Mouse (Mus musculus): ENCODE results near the gene St5.

St5 gene

DNA sequence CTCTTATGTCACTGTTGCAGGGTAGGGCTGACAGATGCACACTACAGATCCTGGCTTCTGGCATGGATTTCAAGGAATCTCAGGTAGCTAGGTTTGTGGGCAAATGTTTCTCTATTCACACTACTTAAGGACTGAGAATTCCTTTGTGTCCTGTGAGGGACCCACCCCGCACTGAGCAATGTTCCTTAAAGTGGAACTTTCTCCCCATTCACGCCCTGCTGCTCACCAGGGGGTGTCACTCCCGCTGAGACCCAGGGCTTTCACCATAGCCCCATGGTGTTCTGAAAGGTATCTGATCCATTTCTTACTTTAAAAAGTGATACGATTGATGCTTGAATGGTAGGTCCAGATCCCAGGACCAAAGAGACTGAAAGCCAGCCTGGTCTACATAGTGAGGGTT, 684 bp downstream of the St5 start:
- no peak for DNase-seq (ENCODE audit: inconsistent age in 2 of 2, low spot score in 1 of 2)

DNA sequence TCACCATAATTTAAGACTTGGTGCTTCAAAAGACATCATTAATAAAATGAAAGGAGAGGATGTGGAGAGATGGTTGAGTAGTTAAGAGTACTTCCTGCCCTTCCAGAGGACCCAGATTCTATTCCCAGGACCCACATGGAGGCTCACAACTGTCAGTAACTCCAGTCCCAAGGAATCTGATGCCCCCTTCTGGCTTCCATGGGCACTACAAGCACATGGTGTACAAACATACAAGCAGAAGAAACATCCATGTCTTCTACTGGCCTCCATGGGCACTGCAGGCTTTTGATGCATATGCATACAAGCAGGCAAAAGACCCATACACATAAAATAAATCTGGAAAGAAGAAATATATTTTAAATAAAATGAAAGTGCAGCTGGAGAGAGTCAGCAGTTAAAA, 3.2 kb downstream of the St5 start:
- peak in 1 of 2 experiments; percentile 23 for DNase-seq (ENCODE audit: inconsistent age in 2 of 2, low spot score in 1 of 2)

DNA sequence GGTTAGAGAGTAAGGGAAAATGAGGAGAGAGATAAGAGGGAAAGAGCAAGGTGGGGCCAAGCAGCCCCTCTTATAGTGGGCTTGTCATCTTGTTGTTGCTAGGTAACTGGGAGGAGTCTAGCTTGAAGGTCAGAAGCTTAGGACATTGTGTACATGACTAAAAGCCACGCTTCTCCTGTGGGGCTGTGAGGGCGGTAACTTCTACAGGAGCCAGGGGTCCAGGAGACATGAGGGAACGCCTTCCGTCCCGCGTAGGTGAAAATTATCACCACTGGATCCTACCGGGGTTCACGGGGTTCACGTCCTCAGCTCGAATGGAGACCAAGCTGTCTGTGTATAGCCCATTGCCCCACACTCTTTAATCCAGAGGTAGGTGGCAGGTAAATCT, 8.1 kb downstream of the St5 start:
- DNase-seq (ENCODE audit: inconsistent age in 2 of 2, low spot score in 1 of 2) = no peak

DNA sequence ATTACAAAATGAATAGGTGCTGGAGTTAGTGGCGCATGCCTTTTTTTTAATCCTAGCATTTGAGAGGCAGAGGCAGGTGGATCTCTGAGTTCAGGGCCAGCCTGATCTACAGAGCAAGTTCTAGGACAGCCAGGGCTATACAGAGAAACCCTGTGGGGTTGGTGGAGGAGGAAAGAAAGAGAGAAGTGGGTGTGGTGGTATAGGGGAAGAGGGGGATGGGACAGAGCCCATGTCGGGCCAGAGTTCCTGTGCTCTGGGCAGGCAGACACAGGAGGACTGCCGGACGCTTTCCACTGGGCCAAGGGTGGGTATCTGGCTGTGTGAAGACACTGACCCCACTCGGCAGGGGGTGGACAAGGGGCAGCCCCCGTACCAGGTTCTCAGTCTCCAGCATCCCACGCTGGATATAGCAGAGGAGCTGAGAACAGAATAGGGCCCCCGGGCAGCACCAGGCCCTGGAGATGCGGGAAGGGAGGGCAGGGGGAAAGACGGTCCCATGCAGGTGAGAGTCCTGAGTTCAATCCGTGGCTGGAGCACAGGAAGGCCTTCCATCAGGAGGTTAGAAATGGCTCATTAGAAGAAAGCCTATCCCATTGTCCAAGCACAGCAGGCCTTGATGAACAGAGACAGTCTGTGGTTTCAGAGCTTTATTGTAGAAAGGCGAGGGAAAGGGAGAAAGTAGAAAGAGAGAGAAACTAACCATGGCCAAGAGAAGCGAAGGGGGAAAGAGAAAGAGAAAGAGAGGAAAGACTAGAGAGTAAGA, 8.6 kb downstream of the St5 start:
- no peak for DNase-seq (ENCODE audit: inconsistent age in 2 of 2, low spot score in 1 of 2)

DNA sequence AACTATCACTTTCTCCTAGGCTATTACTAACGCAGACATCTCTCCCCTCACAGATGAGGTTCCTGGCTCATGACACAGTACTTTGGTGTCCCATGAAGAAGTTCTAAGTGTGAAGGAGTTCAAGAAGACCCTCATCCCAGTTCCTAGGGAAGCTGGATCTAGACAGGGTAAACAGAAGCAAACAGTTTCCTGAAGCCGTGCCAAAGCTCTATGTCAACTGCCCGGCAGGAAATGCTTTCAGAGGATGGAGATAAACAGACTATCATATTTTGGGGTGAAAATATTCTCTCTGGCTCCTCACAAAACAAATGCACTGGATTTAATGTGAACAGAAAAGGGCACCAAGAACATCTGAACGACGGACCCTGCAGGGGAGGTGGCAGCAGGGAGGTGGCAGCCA, 12.4 kb downstream of the St5 start:
- DNase-seq (ENCODE audit: inconsistent age in 2 of 2, low spot score in 1 of 2) = no peak

DNA sequence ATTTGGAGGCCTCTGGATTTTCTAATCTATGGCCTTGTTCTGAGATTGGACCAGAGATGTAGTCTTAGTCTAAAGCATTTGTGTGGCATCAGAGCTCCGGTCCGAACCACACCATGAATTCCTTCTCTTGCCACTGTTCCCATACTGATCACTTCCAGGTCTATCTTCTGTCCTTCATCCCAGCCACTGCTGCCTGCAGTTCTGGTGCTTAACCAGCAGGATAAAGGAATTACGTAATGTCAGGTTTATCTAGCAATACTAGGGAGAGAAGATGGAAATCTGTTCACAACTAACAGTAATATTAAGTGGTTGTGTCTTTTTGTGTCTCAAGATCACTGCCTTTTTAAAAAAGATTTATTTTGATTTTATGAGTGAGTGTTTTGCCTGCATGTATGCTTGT, 13.3 kb downstream of the St5 start:
- no peak for DNase-seq (ENCODE audit: inconsistent age in 2 of 2, low spot score in 1 of 2)

DNA sequence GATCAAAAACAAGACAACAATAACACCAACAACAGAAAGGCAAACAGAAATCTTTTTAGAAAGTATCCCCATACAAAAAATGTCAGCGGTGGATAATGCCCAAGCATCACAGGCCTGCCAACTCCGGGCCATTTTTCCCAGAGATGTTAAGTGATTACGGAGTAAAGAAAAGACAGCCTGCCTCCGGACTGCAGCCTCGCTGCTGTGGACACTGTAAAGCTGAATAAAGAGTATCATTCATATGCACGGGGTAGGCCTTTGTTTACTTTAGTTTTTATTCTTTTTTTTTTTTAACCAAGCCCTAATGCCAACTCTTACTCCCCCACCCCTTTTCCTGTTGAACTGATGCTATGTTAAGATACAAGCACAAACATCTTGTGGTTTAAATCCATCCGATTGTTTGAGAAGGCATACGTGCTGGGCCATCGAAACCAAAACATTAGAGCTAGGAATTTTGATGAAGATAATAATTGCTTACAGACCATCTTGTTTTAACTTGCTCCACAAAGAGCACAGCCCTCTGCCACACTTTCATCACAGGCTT, 16.7 kb downstream of the St5 start:
- no peak for DNase-seq (ENCODE audit: inconsistent age in 2 of 2, low spot score in 1 of 2)

DNA sequence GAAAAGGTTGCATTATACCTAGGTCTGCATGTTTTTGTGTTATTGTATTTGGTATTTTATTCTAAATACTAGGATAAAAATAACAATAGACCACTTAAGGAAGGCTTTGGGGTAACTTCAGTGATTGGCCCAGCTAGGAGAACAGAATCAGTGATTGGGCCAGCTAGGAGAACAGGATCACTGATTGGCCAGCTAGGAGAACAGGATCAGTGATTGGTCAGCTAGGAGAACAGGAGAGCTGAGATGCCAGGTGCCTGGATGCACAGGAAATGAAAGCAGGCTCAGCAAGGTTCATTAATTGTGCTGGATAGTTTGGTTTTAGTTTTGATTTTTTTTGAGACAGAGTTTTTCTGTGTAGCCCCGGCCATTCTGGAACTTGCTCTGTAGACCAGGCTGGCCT, 22.5 kb downstream of the St5 start:
- no peak for DNase-seq (ENCODE audit: inconsistent age in 2 of 2, low spot score in 1 of 2)

DNA sequence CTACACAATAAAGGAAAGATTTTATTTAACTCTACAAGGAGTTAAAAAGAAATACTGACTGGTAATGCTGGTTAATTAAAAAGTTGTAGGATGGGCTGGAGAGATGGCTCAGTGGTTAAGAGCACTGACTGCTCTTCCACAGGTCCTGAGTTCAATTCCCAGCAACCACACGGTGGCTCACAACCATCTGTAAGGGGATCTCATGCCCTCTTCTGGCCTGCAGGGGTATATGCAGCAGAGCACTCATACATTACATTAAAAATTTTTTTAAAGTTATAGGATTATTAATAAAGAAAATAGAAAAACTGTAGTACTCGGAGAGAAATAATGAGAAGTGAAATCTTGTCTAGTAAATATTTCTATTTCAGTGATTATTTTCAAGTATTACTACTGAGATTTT, 23.1 kb downstream of the St5 start:
- no peak for DNase-seq (ENCODE audit: inconsistent age in 2 of 2, low spot score in 1 of 2)

DNA sequence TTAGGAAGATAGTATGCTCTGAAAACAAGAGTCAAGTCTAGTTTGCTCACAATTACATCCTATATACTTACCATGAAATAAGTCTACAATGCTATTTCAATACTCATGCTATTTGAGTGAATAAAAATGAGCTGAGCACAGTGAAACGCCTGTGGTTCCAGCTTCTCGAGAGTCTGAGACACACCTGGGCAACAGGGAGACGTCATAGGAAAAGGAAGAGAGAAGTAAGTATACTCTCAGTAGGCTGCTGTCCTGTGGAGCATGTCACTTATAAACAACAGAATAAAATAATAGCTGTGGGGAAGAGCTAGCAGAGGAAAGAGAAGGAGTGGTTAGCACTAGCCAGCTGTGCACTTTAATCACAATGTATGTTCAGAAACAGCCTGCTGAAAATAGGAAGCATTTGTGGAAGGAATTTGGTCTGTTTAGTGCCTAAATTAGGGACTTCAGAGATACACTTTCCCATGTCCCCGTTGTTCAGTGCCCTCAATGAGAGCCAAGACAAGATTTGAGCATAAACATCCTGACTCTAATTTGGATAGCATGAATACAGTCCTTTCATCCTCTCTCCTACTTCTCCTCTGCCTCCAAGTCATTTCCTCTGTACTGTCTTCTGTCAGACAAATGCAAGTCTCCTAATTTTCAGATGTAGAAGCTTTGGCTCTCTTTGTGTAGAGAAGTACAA, 28.3 kb downstream of the St5 start:
- DNase-seq (ENCODE audit: inconsistent age in 2 of 2, low spot score in 1 of 2) = no peak

DNA sequence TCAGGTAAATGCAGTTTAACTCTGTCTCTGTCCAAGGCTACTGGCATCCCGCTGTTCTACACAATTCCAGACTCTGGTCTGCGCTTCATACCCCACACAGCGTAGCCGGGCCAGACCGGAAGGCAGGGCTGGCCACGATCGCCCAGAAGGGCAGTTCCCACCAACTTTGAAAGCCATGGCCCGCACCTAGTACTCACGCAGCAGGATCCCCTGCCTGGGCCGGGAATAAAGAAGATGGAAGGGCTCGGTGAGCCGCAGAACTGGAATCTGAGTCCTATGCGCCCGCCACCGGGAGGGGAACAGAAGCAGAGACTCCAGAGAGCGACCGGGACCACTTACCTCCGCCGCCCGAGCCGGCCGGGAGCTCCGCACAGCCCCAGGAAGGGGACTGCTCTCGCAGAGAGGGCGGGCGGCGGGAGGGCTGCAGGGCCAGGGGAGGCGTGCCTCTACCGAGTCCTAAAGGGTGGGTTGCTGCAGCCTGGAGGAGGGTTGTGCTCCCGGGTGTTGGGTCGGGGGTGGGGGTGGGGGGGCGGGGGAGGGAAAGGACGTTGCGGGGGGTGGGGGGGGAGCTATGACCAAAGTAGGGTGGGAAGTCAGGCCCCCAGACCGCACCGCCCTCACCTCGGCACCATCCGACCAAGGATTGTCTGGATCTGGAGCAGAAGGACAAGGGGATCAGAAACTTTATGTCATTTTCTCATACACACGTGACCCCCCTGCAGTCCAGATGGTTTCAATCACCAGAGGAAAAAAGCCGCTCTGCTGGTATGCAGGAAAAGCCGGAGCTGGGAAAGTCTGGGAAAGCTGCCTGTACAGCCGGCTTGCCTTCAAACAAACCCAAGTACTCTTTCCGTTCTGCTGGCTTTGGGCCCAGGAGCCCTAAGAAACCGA, 31.6 kb downstream of the St5 start:
- peak; percentile 69 to 87 for DNase-seq (ENCODE audit: inconsistent age in 2 of 2, low spot score in 1 of 2)

DNA sequence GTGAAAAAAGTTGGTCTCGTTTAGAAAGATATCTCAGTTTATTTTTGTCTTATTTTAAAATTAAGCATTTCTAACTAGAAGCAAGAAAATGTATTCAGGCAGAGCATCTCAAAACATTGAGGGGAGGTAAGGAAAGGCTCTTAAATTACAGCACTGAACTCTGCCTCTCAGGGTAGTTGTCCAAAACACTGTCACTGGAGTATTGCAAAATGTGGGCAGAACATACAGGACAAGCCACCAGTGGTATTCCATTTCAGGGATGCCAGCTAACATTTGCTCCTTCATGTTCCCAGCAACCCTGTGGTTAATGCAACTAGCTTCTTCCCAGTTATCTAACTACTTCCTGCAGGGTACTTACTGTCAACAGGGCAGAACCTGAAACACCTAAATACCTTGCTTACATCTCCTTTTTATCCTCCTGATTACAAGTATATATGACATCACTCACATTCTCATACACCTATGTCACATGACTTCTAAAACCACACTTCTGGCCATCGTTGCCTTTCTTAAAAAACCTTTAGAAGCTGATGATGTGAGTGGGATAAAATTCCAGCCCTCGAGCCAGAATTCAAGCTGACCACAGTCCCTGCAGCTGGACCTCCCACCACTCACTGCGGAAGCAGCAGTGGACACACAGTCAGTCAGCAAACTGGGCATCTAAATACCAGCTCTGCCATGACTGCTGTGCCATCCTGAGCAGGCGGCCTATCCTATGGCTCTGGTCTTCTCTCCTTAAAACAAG, 33.8 kb downstream of the St5 start:
- DNase-seq (ENCODE audit: inconsistent age in 2 of 2, low spot score in 1 of 2) = no peak

DNA sequence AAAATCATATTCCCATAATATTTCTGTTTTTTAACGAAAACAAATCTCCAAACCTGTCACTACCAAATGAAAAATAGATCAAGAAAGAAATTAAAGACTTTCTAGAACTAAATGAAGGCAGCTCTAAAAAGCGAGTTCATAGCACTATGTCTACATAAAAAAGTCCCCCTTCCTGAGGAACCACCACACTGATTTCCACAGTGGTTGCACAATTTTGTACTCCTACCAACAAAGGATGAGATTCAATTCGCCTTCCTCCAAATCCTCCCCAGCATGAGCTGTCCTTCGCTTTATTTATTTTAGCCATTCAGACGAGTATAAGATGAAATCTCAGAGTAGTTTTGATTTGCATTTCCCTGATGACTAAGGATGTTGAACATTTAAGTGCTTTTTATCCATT, 36.7 kb downstream of the St5 start:
- DNase-seq (ENCODE audit: inconsistent age in 2 of 2, low spot score in 1 of 2) = no peak

DNA sequence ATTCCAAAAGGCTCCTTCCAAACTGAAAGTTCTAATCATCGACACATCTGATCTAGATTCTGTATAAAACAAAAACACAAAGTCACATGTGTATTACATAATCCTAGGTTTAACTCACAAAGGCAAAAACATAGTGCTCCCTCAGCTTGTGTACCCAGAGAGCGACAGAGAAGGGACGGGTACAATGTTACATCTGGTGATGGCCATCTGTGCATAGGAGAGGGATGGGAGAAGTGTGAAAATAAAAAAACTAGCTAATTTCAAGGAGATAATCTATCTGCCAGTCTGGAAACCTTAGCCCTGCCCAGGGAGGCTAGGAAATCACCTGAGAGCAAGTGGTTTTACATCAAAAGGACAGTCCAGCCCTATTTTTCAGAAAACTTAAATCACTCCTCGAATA, 40.8 kb downstream of the St5 start:
- no peak for DNase-seq (ENCODE audit: inconsistent age in 2 of 2, low spot score in 1 of 2)

DNA sequence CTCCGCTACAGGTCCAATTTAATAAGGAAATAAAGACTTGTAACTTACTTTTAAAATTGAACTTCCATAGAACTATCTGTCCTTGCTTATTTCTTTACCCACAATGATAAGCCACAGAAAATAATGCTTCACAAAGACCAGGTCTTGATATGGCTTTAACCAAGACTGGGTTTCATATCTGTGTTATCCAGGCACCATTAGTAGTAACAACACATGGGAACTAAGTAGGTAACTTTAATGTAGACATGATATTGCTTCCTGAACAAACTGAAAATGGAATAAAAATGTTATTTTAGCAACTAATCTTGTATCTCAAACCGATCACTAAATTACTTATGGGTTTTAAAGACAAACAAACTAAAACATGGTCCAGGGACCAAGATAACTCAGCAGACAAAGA, 44.1 kb downstream of the St5 start:
- DNase-seq (ENCODE audit: inconsistent age in 2 of 2, low spot score in 1 of 2) = no peak

DNA sequence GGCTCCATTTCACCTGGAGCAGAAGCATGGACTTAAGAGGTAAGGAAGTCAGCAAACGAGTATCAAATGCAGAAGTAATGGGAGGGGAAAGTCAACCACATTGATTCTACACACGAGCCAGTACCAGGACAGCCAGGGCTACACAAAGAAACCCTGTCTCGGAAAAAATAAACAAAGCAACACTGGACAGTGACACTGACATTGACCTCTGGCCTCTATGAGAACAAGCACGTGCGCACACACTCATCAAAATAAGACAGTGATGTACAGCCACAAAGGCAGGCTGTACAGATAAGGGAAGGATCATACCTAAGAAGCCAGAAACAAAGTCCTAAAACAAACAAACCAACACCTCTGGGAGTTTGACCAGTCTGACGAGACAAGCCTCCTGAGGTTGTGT, 45.5 kb downstream of the St5 start:
- no peak for DNase-seq (ENCODE audit: inconsistent age in 2 of 2, low spot score in 1 of 2)

DNA sequence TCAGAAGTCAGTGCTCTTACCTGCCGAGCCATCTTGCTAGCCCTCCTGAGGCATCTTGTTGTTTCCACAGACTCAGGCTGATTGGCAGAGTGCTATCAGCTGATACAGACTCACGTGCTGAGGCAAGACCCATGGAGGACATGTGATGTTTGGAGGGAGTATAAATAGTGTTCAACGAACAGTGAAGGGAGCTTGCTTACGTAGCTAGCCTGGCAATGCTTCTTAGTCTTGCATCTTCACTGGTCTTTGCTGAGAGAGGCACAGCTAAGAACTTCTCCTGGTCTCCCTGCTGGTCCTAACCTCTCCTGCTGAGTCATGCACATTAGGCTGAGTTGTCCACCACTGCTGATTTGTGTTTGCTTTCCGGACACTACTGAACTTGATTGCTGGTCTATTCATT, 48.5 kb downstream of the St5 start:
- no peak for DNase-seq (ENCODE audit: inconsistent age in 2 of 2, low spot score in 1 of 2)

DNA sequence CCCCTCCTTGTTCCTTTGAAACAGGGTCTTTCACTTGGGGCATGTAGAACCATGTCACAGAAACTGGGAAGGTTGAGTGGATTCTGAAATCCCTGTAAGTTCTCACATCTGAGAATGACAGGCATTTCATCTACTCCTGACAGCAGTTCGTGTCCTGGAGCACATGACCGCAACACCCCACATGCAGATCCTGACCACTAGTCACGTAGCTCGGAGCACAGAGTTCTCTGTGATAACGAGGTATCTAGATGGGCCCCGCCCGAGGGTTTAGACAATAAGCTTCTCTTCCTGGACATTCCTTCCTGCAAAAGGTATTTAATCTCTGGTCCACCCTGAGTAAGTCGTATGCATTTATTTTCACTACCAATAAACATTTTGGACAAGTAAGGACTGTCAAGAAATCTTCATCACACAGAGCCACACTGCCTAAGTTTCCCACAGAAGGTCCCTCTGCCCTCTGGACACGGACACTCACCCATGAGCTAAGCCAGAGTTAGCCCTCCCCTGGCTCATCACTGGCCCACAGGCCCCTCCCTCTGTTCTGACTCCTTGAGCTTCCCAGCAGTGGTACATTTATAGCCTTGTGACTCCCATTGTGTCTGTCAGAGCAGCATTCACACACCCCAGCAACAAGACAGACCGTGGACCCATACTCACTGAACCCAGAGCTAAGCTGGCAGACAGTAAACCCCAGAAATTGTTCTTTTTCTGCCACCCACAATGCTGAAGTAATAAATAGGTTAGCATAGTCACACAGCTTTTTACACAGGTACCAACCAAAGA, 54.4 kb downstream of the St5 start:
- DNase-seq (ENCODE audit: inconsistent age in 2 of 2, low spot score in 1 of 2) = no peak

DNA sequence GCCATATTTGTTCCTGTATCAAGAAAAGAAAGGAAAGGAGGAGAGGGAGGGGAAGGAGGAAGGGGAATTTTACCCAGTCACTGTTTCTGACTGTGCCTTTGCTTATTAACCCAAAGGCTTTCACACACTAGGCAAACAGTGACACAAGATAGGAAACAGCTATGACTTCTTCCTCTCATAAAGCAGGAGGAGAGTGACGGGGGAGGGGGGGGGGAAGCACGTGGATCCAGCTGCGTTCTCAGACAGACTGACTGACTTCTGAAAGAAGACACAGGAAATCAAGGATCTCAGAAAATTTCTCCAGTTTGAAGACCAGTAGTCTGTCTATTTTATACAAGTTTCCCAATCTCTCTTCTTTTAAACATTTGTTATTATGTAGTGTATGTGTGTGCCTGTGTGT, 56.8 kb downstream of the St5 start:
- no peak for DNase-seq (ENCODE audit: inconsistent age in 2 of 2, low spot score in 1 of 2)

DNA sequence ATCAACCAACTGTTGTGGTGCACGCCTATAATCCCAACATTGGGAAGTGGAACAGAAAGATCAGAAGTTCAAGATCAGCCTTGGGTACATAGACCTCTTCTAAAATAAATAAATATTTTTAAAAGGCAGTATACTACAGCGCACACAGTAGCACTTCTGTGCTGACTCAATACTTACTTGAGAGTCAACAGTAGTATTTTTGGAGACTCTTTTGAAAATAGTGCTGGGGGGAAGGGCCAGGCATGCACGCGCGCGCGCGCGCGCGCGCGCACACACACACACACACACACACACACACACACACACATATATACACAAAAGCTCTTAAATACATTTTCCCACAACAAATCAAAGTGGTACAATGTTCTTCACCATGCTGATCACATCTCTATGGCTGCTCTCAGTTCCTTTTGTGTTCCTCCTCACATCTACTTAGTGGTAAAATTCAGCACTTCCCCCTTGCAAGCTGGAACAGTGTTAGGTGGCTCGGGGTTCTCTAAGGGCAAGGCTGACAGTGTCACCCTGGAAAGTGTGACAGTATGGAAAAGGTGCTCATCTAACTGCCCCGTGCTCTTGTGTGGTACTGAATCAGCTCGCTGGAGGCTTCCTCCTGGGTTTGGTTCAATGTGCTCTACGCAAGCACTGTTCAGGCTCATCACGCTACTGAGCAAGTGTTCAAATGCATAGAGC, 60.0 kb downstream of the St5 start:
- no peak for DNase-seq (ENCODE audit: inconsistent age in 2 of 2, low spot score in 1 of 2)
